Mouse (Mus musculus): Measurements from ENCODE around the gene Cdk17.

Gene Cdk17

DNA sequence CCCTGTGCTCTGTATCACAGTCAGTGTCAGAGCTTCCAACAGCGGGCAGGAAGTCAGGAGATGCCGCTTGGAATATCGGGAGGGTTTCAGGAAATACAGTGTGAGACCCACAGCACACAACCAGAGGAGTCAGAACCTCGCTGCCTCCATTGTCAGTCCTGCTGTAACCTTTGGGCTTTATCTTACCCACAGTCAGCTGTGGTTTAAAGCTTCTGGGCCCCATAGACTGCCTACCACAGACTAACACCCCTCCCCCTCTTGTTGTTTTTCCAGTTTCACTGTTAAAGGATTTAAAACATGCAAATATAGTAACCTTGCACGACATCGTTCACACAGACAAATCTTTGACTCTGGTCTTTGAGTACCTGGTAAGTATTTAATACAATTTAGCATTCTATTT lies 65.1 kb downstream of the Cdk17 start:
- in situ Hi-C loops (cut with MboI; ENCODE audit: low sequenced_read_pairs) = no loop called here

DNA sequence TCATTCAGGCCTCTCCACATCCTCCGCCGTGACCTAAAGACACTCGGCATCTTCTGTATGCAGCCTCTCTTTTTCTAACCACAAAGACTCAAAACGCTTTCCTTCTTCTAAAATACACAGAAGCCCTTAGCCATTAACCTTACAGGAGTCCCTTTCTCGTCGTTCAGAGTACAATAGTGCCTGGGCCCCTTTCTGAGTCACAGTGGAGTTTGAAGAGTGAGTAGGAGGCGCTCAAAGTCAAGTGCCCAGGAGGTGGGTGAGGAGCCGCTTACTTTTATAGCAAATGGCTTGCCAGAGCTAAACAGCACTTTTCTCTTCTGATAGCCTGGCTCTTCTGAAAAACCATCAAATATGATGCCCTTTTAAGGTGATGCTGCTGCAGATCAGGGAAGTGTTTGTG lies 67.2 kb downstream of the Cdk17 start:
- in situ Hi-C loops (cut with MboI; ENCODE audit: low sequenced_read_pairs) = no loop called here

DNA sequence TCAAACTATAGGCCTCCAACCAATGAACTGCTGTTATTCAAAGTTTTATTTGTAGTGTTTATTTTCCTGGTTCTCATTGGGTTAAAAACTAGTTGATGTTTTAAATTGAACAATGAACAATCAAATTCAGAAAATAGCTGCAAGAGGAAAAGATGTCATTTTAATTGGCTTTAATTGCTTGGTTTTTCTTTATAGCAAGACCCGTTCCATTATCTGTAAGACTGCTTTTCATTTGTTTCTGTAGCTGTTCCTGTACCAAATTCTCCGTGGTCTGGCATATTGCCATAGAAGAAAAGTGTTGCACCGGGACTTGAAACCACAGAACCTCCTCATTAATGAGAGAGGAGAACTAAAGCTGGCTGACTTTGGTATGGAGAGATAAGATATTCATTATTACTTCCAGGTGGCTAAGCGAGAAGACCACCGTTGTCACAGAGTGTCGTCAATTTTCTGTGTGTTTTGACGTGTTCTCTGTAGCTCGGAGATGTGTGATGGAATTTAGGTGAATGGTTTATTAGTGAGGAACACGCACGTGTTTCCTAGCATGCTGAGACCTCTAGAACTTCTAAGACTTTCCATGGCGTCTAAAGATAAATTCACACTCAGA lies 67.8 kb downstream of the Cdk17 start:
- in situ Hi-C loops (cut with MboI; ENCODE audit: low sequenced_read_pairs) = no loop called here

DNA sequence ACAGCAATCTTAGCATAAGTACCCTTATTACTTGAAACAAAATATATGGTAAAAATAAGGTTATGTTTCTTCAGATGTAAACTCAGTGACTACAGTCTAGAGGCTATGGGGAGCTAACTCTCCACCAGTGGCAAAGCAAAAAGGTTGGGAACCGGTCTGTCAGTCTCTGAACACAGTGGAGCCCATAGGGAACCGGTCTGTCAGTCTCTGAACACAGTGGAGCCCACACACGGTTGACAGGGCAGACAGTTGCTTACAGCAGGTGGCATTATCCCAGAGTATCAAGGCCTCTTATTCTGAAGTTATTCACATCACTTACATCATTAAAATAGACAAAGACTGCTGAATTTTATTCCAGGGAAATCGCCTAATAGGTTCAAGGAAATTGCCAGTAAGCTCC lies 70.8 kb downstream of the Cdk17 start:
- in situ Hi-C loops (cut with MboI; ENCODE audit: low sequenced_read_pairs) = no loop called here

DNA sequence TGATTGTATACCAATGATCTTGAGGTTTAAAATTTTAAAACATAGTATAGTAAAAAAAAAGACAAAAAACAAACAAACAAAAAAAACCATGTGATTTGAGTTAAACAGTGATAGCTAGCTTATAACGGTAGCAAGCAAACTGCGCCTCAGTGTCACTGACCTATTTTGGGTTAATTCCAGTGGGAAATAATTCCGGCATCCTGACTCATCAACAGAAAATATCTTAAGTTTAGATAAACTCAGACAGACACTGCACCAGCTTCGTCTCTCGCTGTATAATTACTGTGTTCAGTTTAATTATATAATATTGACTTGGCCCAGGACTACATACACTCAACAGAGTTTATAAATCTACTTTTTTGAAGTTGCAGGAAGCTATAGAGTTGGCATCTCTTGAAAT lies 71.2 kb downstream of the Cdk17 start:
- in situ Hi-C loops (cut with MboI; ENCODE audit: low sequenced_read_pairs) = no loop called here

DNA sequence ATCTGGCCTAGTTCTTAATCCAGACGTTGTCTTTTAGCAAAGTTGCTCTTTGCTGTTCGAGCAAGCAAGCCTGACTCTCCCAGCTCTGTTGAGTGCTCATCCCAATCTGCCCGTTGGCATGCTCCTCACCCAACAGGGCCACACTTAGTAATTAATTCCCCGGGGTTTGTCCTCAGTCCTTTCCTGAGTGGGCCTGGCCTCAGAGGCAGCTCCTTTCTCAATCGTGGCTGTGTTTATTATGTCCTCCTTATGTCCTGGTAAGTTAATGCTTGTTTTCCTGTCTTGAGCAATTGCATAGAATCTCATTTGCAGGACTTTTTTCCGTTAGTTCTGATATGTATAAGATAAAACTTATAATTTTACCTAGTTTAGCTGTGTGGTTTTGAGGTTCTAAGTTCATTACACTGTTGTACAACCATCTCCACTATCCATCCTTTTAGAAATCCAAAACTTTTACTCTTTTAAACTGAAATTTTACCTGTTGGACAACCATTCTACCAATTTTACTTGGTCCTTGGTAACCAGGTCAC lies 73.1 kb downstream of the Cdk17 start:
- in situ Hi-C loops (cut with MboI; ENCODE audit: low sequenced_read_pairs) = no loop called here

DNA sequence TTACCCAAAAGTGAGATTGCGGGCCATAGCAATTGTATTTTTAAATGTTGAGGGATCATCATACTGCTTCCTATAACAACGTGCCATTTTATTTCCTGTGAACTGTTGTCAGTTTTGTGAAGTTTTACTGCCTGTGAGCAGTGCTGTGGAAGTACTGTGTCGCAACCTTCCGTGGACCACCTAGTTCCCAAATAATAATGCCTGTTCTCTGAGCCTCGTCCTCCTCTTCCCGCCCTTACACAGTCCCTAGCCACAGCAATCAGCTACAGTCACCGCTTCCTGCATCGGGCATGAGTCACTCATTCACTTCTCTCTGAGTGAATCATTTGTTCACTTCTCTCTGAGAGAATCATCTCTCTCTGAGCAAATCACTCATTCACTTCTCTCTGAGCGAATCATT lies 74.0 kb downstream of the Cdk17 start:
- in situ Hi-C loops (cut with MboI; ENCODE audit: low sequenced_read_pairs) = no loop called here

DNA sequence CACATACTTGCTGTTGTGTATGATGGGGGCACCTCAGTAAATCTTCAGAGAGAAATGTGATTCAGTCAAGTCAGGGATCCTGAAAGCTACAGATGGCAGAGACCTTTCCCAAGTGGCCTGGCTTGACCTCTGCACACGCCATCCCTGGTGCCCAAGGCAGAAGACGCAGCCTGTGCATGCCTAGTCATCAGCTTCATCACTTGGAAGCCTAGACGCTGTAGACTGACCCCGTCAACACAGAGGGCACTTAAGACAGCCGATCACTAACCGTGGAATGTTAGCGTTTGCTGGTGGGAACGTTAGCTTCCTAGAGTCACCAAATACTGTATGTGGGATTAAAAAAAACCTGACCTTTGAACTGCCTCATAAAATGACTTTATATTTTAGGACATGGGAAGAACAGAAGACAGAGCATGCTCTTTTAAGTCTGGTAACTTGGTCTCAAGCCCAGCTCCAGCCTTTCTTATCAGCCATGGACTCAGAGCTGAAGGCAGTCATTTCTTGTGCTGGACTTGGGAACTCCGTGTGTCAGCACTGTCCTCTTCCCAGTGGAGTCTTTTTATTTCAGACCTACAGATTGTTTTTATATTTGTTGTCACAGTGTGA lies 78.6 kb downstream of the Cdk17 start:
- in situ Hi-C loops (cut with MboI; ENCODE audit: low sequenced_read_pairs) = no loop called here

DNA sequence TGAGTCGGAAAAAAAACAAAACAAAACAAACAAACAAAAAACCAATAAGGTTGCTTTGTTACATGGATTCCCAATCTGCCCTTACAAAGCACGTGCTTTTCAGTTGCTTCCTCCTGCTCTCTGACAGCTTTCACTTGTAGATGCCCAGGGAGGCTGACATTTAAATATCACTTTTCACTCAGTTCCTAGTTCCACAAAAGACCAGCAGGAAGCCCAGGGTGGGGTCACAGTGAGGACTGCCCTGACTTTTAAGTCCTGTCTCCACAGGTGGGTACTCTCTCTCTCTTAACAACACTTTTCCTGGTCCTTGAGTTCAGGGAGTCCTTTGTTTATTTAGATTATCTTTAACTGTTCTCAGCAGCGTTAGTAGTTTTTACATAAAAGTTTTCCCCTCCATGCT lies 81.5 kb downstream of the Cdk17 start:
- in situ Hi-C loops (cut with MboI; ENCODE audit: low sequenced_read_pairs) = no loop called here

DNA sequence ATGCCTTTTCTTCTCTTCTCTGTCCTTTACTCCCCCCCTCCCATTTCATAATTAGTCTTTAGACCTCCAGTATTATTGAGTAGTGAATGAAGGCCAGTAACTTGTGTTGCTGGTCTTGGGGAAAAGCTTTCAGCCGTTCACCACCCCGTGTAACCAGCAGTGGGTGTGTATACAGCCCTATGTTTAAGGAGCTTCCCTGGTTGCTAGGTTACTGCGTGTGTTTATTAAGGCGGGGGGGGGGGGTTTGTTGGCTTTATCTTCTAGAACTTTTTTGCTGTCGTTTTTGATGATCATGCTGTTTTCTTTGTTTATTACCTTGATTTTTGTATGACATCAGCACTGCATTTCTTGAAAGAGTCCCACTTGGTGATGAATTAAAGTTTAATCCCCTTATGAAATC lies 82.2 kb downstream of the Cdk17 start:
- in situ Hi-C loops (cut with MboI; ENCODE audit: low sequenced_read_pairs) = no loop called here

DNA sequence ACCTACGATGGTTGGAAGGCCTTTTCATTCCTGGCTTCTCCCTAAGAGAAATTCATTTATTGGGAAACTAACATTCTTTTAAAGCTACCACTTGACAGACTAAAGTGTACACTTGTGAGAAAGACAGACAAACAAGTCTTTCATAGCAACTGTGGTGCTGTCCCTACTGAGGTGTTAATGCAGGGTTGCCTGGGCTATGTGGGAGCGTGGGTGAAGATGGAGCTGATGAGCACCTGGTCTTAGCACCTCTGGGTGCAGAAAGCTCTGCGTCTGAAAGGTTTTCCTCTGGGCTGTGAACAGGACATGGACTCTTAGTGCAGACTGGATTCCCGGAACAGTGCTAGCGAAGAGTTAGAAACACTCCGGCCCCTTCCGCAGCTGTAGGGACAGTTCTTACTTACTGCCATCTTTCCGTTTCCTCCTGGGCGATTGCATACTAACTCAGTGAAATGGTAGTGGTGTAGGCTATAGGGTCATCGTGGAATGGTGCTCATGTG lies 83.6 kb downstream of the Cdk17 start:
- in situ Hi-C loops (cut with MboI; ENCODE audit: low sequenced_read_pairs) = no loop called here

DNA sequence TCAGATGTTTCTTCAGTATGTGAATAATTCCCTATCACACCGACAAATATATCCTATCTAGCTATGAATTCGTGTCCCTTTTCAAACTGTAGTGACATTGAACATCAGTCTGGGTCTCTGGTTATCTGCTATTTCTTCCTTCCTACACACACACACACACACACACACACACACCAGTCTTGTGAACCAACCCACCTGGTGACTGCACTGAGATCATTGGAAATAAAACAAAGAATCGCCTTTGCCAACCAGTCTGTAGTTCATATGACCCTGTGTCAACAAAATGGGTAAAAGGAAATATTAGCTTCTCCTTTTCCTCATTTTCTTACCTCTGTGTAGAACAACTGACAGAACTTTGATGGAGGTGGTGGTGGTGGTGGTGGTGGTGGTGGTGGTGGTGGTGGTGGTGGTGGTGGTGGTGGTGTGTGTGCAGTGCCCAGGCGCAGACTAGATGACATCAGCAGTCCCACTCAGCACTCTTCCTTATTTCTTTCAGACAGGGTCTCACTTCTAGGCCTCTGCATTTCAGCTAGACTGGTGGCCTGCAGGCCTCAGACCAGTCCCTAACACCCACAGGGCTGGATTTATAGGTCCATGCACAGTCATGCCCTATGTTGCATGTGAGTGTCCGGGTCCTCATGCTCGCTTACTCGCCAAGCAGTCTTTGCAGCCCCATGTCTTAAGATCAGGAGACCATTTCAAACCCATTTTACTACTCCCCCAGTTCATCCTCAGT lies 85.7 kb downstream of the Cdk17 start:
- in situ Hi-C loops (cut with MboI; ENCODE audit: low sequenced_read_pairs) = no loop called here

DNA sequence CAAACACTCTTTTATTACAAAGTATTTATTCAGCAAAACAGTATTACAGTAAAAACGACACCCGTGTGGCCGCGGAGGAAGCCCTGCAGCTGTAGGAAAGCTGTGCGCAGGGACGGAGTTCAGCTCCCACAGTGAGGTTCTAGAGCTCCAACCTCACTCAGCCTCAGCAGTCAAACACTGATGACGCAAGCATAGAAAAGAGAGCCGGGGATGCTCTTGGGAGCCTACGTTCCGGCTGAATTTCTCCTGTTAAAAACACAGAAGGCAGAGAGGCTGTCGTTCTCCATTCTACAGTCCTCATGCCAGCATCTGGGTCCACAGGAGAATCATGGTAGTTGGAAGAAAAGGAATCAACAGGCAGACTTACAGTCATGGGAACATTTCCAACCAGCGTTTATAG lies 86.7 kb downstream of the Cdk17 start:
- in situ Hi-C loops (cut with MboI; ENCODE audit: low sequenced_read_pairs) = no loop called here

DNA sequence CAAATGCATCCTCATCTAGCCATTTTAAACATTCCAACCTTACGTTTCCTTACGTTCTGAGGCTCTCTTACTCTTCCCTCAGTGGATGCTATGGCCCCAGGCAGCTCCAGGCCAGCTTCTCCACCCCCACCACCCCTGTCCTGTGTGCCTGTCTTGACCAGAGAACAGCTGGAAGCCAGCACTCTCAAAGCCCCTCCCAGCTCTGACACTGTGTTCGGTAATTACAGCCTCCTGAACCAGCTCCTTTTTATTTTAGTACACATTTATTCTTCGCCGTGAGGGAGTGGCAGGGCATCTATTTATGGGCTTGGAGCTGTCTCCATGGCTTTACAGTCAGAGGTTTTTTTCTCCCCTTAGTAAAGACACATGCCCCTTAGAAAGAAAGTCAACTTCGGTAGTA lies 87.2 kb downstream of the Cdk17 start:
- in situ Hi-C loops (cut with MboI; ENCODE audit: low sequenced_read_pairs) = no loop called here

DNA sequence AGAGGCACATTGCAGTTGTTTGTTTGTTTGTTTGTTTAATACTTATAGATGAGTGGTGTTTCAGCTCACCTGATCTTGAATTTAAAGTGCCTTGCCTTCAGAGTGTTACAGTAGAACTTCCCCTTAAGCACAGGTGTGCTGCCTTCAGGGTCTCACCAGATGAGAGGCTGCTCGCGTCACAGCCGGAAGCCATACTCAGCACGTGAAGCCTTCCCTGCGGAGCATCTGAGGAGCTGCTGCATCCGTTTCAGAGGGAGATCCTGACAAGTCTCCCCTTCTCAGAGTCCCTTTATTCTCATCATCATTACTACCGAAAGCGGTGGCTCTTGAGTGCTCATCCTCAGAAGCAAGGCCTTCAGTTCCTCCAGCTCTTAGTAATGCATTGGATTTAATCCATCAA lies 87.7 kb downstream of the Cdk17 start:
- in situ Hi-C loops (cut with MboI; ENCODE audit: low sequenced_read_pairs) = no loop called here

DNA sequence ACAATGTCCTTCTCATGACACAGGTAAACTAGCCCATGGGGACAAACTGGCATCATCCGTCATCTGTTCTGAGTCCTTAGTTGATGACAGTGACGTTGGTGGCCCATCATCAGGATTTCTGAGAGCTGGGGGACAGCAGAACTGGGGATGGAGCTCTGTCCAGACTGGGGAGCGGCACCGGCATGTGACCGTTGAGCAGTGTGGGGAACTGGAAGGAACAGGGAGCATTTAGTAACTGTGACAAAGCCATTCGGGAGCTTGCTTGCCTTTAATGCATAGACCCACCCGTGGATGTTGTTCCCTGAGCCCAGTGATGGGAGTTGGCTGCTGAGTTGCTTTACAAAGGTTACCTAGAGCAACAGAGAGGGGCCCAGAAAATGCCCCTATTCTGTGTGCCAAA lies 89.2 kb downstream of the Cdk17 start:
- in situ Hi-C loops (cut with MboI; ENCODE audit: low sequenced_read_pairs) = no loop called here

DNA sequence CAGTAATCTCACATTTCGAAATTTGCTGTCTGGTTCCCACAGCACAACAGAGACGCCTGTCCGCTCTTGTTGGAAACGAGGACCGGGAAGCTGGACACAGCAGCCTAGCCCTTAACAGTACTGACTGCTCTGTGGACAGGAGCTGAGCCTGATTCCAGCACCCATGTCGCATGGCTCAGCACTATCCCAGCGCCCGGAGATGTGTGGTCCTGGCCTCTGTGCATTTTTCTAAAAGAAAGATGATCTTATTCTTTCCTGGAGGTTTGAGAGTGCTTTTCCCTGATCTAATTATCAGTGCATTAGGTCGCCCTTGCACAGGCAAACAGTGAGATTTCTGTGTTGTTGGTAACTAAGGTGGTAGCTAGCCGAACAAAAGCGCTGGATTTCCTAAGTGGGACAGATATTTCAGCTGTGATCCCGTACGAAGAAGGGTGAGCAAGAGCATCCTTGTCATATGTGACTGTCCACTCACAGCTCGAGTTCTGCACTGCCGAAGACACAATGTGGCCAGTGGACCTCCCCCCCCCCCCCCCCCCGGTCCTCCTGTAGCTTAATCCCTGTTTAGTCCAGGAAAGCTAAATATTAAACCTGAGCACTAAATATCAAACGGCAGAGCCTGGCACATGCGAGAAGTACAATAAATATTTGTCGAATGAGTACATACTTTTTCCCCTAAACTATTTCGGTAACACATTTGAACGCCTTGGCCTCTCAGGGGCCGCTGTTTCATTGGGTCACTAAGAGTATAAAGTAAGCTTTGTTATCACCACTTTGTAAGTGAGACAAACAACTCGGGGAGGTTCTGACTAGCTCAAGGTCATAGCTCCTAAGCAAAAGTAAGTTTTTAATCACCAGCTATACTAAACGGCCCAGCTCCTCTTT lies 90.0 kb downstream of the Cdk17 start:
- in situ Hi-C loops (cut with MboI; ENCODE audit: low sequenced_read_pairs) = no loop called here

DNA sequence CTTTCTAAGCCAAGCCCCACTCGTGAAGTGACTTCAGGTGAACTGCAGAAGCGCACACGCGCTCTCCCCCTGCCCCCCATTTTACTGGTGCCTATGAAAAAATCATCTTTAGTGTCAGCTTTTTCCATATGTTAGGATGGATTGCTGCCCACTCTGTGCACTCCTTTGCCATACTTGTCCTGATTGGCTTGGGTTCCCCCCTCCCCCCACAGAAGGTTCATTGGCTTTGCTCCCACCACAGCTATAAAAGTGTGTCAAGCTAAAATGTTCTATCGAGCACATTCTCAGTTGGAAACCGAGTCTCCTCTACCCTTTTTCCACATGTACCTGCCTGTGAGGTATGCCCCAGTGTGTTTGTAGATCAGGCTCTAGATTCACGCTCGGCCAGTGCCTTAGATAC lies 90.8 kb downstream of the Cdk17 start:
- in situ Hi-C loops (cut with MboI; ENCODE audit: low sequenced_read_pairs) = no loop called here

DNA sequence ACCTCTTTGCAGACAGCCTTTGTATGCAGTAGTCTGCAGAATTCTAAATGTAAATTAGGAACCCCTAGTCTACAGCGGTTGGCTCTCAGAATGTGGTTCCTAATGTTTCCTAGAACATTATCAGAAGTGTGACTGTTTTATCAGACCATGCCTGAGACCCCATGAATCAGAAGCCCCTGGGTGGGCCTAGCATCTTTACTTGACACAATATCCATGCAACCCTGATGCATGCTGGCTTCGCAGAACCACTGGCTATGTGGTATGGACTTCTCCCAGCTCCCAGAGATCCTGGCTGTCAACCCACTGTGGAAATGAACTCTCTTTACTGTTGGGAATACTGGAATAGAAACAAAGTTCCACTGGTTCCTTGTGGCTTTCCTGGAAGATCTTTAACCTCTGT lies 92.0 kb downstream of the Cdk17 start:
- in situ Hi-C loops (cut with MboI; ENCODE audit: low sequenced_read_pairs) = no loop called here

DNA sequence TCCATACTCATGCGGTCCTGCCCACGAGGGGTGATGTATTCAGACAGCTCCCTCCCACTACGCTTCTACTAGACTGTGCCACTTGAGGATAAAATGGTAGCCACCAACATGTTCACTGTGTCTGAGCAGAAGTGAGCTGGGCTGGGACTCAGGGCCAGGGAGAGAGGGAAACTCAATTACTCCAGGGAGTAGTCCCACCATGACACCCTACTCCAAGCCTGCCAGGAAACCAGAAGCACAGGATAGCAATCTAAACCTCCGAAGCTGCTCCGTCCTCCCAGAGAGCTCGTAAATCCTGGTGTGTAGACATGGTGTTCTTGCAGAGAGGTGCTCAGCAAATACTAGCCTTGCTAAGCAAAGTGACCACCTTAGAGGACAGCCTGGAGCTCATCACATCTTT lies 92.5 kb downstream of the Cdk17 start:
- in situ Hi-C loops (cut with MboI; ENCODE audit: low sequenced_read_pairs) = no loop called here

DNA sequence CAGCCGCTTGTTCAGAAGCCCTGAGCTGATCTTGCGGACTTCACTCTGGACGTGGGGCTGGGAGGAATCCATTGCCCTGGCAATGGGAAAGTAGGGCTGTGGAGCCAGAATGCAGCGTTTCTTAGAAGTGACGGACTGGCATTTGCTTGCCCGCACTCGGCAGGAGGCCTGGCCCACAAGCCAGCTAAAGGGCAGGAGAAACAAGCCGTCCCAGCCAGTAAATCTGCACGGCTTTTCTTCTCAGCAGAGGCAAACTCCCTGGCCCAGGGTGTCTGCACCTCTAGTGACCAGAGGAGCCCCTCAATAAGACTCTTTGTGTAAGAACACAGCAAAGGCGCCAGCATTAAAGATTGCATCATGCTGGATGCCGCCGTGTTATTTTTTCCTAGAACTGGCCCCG lies 94.6 kb downstream of the Cdk17 start:
- in situ Hi-C loops (cut with MboI; ENCODE audit: low sequenced_read_pairs) = no loop called here

Measured in CH12F3 (cell line).